Mouse (Mus musculus) heart, postnatal 0 days (tissue): ENCODE measurements around the gene Rnf4. TPM values are rescaled to one million over a fixed set of nuclear protein-coding genes. Genes with fewer than 3 reads are reported as not detected.

Experiments
- ATAC-seq: fragments of 200-750 bp; cut with Nextera tagmentation; 2 replicates; pipeline ENCODE4 v1.8.0; 2017; ENCODE audit warnings: low read depth, moderate number of reproducible peaks, moderate library complexity; ENCODE audit not compliant: insufficient read depth
- DNase-seq: peaks from one replicate; pipeline ENCODE4 v3.0.0-alpha.2; 2016; ENCODE audit warnings: low spot score
- H3K27ac ChIP-seq: fragments of 300-500 bp; sonication (generic); 2 replicates; pipeline ENCODE4 v1.5.1; 2014; ENCODE audit warnings: low read depth, mild to moderate bottlenecking
- H3K27me3 ChIP-seq: fragments of 300-500 bp; sonication (generic); 2 replicates; pipeline ENCODE4 v1.6.1; 2014; ENCODE audit warnings: low read length, mixed read lengths; ENCODE audit not compliant: control insufficient read depth, insufficient read depth
- H3K36me3 ChIP-seq: fragments of 300-500 bp; sonication (generic); replicated peaks from 2 replicates; pipeline ENCODE4 v1.6.1; 2014; ENCODE audit warnings: low read length, mixed read lengths; ENCODE audit not compliant: control insufficient read depth, insufficient read depth
- H3K4me1 ChIP-seq: fragments of 300-500 bp; sonication (generic); 2 replicates; pipeline ENCODE4 v1.6.1; 2014; ENCODE audit warnings: antibody characterized with exemption; ENCODE audit not compliant: control insufficient read depth, insufficient read depth
- H3K4me2 ChIP-seq: fragments of 300-500 bp; sonication (generic); 2 replicates; pipeline ENCODE4 v1.6.1; 2014; ENCODE audit warnings: low read depth, mild to moderate bottlenecking, low read length, moderate library complexity
- H3K4me3 ChIP-seq: fragments of 300-500 bp; sonication (generic); 2 replicates; pipeline ENCODE4 v1.5.1; 2014; ENCODE audit warnings: low read depth, low read length
- H3K9ac ChIP-seq: fragments of 300-500 bp; sonication (generic); replicated peaks from 2 replicates; pipeline ENCODE4 v1.6.1; 2014; ENCODE audit warnings: low read depth, low read length, mixed read lengths
- H3K9me3 ChIP-seq: fragments of 300-500 bp; sonication (generic); replicated peaks from 2 replicates; pipeline ENCODE4 v1.6.1; 2016; ENCODE audit warnings: low read length; ENCODE audit not compliant: control insufficient read depth
- CTCF ChIP-seq: IDR thresholded peaks from 2 replicates; pipeline ENCODE4 v1.5.1; 2016; ENCODE audit warnings: antibody characterized with exemption, control low read depth, low read depth
- EP300 ChIP-seq: IDR thresholded peaks from 2 replicates; pipeline ENCODE4 v1.6.1; 2016; ENCODE audit warnings: antibody characterized with exemption, low read depth
- WGBS: fragments of 180-500 bp; shearing (Covaris S2); extraction: QIAGEN DNeasy Blood & Tissue Kit; methylation state at CpG from one replicate; pipeline ENCODE4 v1.1.7; 2014; 5-methylcytosine and 5-hydroxymethylcytosine counted together
- polyA plus RNA-seq: library from polyadenylated mRNA; unstranded; fragments of >200 nt; fragmentation: Nextera tagmentation; extraction: Ambion mirVana; gene quantifications from 2 replicates; pipeline ENCODE4 v1.2.1, GENCODE M21; 2015
- total RNA-seq: library from RNA; depleted of rRNA; stranded (reverse); fragments of >200 nt; gene quantifications from 2 replicates; pipeline ENCODE4 v1.2.3, GENCODE M21; 2014; ENCODE audit warnings: low replicate concordance; rRNA removed

Rnf4 gene
- total and polyA plus RNA-seq, 2 experiments from 2014 or later, result 61.1 to 82.5 TPM

GRCm38 (mm10) chr5:34395850-34396540 is 59.9 kb downstream of the Rnf4 start:
- Histone ChIP-seq H3K27ac (no peak overlapping the region), H3K4me2 (no peak overlapping the region), H3K36me3 (no peaks in the 10 kb centered on the region), H3K9ac (no peak overlapping the region), H3K9me3 (no peaks in the 10 kb centered on the region), H3K4me3 (no peak overlapping the region), H3K27me3 (no peaks in the 10 kb centered on the region), H3K4me1 (peaks cover 23% of the 10 kb centered on the region; the same call in 1 of the 2 replicates)
- WGBS, result 73% methylated on average over 2 of the region's 2 CpGs
- TF ChIP-seq CTCF (no peak), EP300 (no peak)
- DNase-seq (no peak), ATAC-seq (no peak)

GRCm38 (mm10) chr5:34397866-34398265 is 61.8 kb downstream of the Rnf4 start:
- TF ChIP-seq CTCF, result peak; percentile 18; the same call in 1 of the 2 replicates
- TF ChIP-seq EP300, result no peak
- no peaks in the 10 kb centered on the region for H3K36me3 ChIP-seq
- H3K4me3 ChIP-seq, result no peak overlapping the region
- no peak overlapping the region for H3K4me2 ChIP-seq
- ATAC-seq (no peak), DNase-seq (peak; percentile 26)
- H3K9ac ChIP-seq, result no peak overlapping the region
- H3K27me3 ChIP-seq, result no peaks in the 10 kb centered on the region
- peaks cover 31% of the 10 kb centered on the region for H3K4me1 ChIP-seq
- 74% methylated on average over 2 of the region's 2 CpGs for WGBS
- H3K9me3 ChIP-seq, result no peaks in the 10 kb centered on the region
- no peak overlapping the region for H3K27ac ChIP-seq

GRCm38 (mm10) chr5:34398326-34398725 is 62.2 kb downstream of the Rnf4 start:
- Histone ChIP-seq H3K9me3 (no peaks in the 10 kb centered on the region), H3K27ac (no peak overlapping the region), H3K4me1 (peaks cover 36% of the 10 kb centered on the region), H3K27me3 (no peaks in the 10 kb centered on the region), H3K9ac (no peak overlapping the region), H3K4me2 (no peak overlapping the region), H3K4me3 (no peak overlapping the region), H3K36me3 (no peaks in the 10 kb centered on the region)
- no peak for ATAC-seq
- TF ChIP-seq EP300 (no peak), CTCF (no peak)
- WGBS, result 44% methylated on average over 1 of the region's 1 CpGs
- DNase-seq, result no peak

Other genes starting within 250 kb of the Rnf4 start
- gene Poln, start 166.8 kb upstream of the Rnf4 start, total RNA-seq, result 0.19 TPM in 1 of 2 replicates, not detected in the other
- gene Poln, start 166.8 kb upstream of the Rnf4 start, polyA plus RNA-seq, result 0.54 and 1.3 TPM in 2 replicates
- gene Haus3, start 166.8 kb upstream of the Rnf4 start, total RNA-seq, result 5.6 and 17.9 TPM in 2 replicates
- 11.4 and 11.6 TPM in 2 replicates for gene Haus3, start 166.8 kb upstream of the Rnf4 start, polyA plus RNA-seq
- 104 and 114 TPM in 2 replicates for gene Mxd4, start 148.6 kb upstream of the Rnf4 start, total RNA-seq
- gene Mxd4, start 148.6 kb upstream of the Rnf4 start, polyA plus RNA-seq, result 22.5 and 24.5 TPM in 2 replicates
- 0.04 and 0.89 TPM in 2 replicates for gene Zfyve28, start 47.8 kb upstream of the Rnf4 start, total RNA-seq
- gene Zfyve28, start 47.8 kb upstream of the Rnf4 start, polyA plus RNA-seq, result 0.16 and 0.19 TPM in 2 replicates
- gene Cfap99, start 47.7 kb upstream of the Rnf4 start, total RNA-seq, result not detected in 2 replicates
- not detected in 2 replicates for gene Cfap99, start 47.7 kb upstream of the Rnf4 start, polyA plus RNA-seq
- 31.0 and 44.3 TPM in 2 replicates for gene Fam193a, start 33.6 kb downstream of the Rnf4 start, total RNA-seq
- 5.4 TPM in 2 replicates for gene Fam193a, start 33.6 kb downstream of the Rnf4 start, polyA plus RNA-seq
- 11.9 and 15.3 TPM in 2 replicates for gene Tnip2, start 177.7 kb downstream of the Rnf4 start, total RNA-seq
- 9.1 and 11.9 TPM in 2 replicates for gene Tnip2, start 177.7 kb downstream of the Rnf4 start, polyA plus RNA-seq
- 5.3 and 8.2 TPM in 2 replicates for gene Sh3bp2, start 189.5 kb downstream of the Rnf4 start, total RNA-seq
- gene Sh3bp2, start 189.5 kb downstream of the Rnf4 start, polyA plus RNA-seq, result 1.5 and 1.6 TPM in 2 replicates
- 203 and 246 TPM in 2 replicates for gene Add1, start 237.4 kb downstream of the Rnf4 start, total RNA-seq
- gene Add1, start 237.4 kb downstream of the Rnf4 start, polyA plus RNA-seq, result 100 and 104 TPM in 2 replicates